Mouse (Mus musculus) midbrain, postnatal 0 days (tissue): ENCODE measurements at regions not wholly inside any gene's neighbourhood (a gene's known extent, or its start where the extent isn't known, plus 50 kb on each side); places are given as distances from the start of the nearest gene placed in this dataset.

Experiments used
- ATAC-seq: fragments of 200-750 bp; cut with Nextera tagmentation; 2 replicates; pipeline ENCODE4 v1.8.0; 2017; ENCODE audit warnings: moderate number of reproducible peaks, mild to moderate bottlenecking, moderate TSS enrichment, moderate library complexity; ENCODE audit not compliant: low FRiP score
- DNase-seq: peaks from one replicate; pipeline ENCODE4 v3.0.0-alpha.2; 2015; ENCODE audit warnings: low spot score
- H3K27ac ChIP-seq: fragments of 300-500 bp; sonication (generic); 2 replicates; pipeline ENCODE4 v1.5.1; 2014; ENCODE audit warnings: low read depth, mild to moderate bottlenecking, low read length, mixed read lengths
- H3K27me3 ChIP-seq: fragments of 300-500 bp; sonication (generic); 2 replicates; pipeline ENCODE4 v1.6.1; 2014; ENCODE audit warnings: low read length, control low read depth, mixed read lengths; ENCODE audit not compliant: insufficient read depth
- H3K36me3 ChIP-seq: fragments of 300-500 bp; sonication (generic); 2 replicates; pipeline ENCODE4 v1.6.1; 2014; ENCODE audit warnings: low read length, control low read depth, mixed read lengths; ENCODE audit not compliant: insufficient read depth
- H3K4me1 ChIP-seq: fragments of 300-500 bp; sonication (generic); 2 replicates; pipeline ENCODE4 v1.6.1; 2014; ENCODE audit warnings: mild to moderate bottlenecking, control low read depth, antibody characterized with exemption, low read length, mixed read lengths; ENCODE audit not compliant: insufficient read depth
- H3K4me2 ChIP-seq: fragments of 300-500 bp; sonication (generic); 2 replicates; pipeline ENCODE4 v1.6.1; 2014; ENCODE audit warnings: low read depth, mild to moderate bottlenecking, low read length, mixed read lengths; ENCODE audit not compliant: poor library complexity, severe bottlenecking
- H3K4me3 ChIP-seq: fragments of 300-500 bp; sonication (generic); 2 replicates; pipeline ENCODE4 v1.5.1; 2014; ENCODE audit warnings: low read depth, mild to moderate bottlenecking, low read length, moderate library complexity
- H3K9ac ChIP-seq: fragments of 300-500 bp; sonication (generic); replicated peaks from 2 replicates; pipeline ENCODE4 v1.6.1; 2014; ENCODE audit warnings: mild to moderate bottlenecking, low read length, moderate library complexity, mixed read lengths; ENCODE audit not compliant: poor library complexity, severe bottlenecking
- H3K9me3 ChIP-seq: fragments of 300-500 bp; sonication (generic); 2 replicates; pipeline ENCODE4 v1.6.1; 2016; ENCODE audit warnings: low read length, control low read depth
- CTCF ChIP-seq: IDR thresholded peaks from 2 replicates; pipeline ENCODE4 v1.5.1; 2016; ENCODE audit warnings: antibody characterized with exemption, mild to moderate bottlenecking
- WGBS: fragments of 180-500 bp; shearing (Covaris S2); extraction: QIAGEN DNeasy Blood & Tissue Kit; methylation state at CpG from one replicate; pipeline ENCODE4 v1.1.7; 2014; 5-methylcytosine and 5-hydroxymethylcytosine counted together

DNA sequence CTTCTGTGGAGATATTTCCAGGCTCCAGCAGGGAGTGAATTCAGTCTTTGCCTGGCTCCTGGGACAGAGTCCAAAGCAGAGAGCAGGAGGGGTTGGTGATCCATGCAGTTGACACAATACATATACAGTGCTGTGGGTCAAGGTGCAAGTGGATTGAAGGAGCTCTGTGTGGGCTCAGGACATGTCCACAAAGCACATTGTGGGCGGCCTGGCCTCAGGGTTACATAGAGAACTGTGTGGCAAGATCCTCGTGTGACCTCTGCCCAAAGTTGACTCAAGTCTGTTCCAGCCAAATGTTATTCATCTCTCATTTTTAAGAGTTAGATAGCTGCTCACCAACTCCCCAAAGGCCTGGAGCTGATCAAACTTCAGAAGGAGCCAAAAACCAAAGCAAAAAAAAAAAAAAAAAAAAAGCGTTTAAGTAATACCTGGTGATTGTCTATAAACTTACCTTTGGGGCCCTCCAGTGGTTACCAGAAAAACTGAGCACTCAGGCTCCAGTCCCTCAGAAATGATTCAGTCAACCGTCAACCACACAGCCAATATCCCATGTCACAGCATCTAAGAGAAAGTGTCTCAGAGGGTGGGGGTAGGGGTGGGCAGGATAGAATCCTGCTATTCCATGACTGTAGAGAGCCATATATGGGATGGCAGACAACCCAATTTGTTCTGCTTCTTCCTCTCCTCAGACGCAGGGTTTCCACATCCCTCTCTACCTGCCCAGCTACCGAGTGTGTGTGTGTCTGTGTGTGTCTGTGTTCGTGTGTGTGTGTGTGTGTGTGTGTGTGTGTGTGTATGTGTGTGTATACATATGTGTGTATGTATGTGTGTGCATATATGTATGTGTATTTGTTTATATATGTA lies 91.9 kb upstream of the Far2 start:
- WGBS = 65% methylated on average over 7 of the region's 7 CpGs
- DNase-seq (peak; percentile 69), ATAC-seq (peak; percentile 45; the same call in 1 of the 2 replicates)
- peak; percentile 72 for TF ChIP-seq CTCF
- H3K4me2 ChIP-seq = no peak overlapping the region
- H3K9ac ChIP-seq = no peak overlapping the region
- H3K36me3 ChIP-seq = no peaks in the 10 kb centered on the region
- no peaks in the 10 kb centered on the region for H3K4me1 ChIP-seq
- H3K27ac ChIP-seq = no peak overlapping the region
- no peaks in the 10 kb centered on the region for H3K9me3 ChIP-seq
- no peak overlapping the region for H3K4me3 ChIP-seq
- no peaks in the 10 kb centered on the region for H3K27me3 ChIP-seq

DNA sequence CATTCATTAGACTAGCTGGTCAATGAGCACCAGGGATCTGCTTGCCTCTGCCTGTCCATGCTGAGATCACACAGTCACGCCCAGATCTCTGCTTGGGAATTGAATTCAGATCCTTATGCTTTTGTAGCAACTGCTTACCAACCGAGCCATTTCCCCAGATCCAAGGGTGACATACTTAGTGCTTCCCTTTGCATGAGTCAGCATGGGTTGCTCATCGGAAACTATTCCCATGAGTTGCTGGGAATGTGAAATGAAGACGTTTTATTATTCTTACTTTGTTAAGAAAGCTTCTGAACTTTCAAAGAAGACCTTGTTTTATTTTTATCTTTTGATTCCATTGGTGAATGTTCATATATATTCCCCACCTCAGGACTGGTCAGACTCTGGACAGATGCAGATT lies 82.3 kb upstream of the Far2 start:
- Histone ChIP-seq H3K9me3 (no peaks in the 10 kb centered on the region), H3K4me1 (no peaks in the 10 kb centered on the region), H3K4me2 (no peak overlapping the region), H3K4me3 (no peak overlapping the region), H3K27ac (no peak overlapping the region), H3K27me3 (no peaks in the 10 kb centered on the region), H3K36me3 (no peaks in the 10 kb centered on the region), H3K9ac (no peak overlapping the region)
- ATAC-seq (no peak), DNase-seq (no peak)
- TF ChIP-seq CTCF = no peak
- WGBS = 82% methylated on average over 4 of the region's 4 CpGs

GRCm38 (mm10) chr6:147970162-147970608 lies 76.9 kb upstream of the Far2 start:
- H3K27ac ChIP-seq = no peak overlapping the region
- H3K27me3 ChIP-seq = no peaks in the 10 kb centered on the region
- 92% methylated on average over 2 of the region's 2 CpGs for WGBS
- H3K4me2 ChIP-seq = no peak overlapping the region
- no peak for DNase-seq
- no peak overlapping the region for H3K9ac ChIP-seq
- no peaks in the 10 kb centered on the region for H3K9me3 ChIP-seq
- no peaks in the 10 kb centered on the region for H3K4me1 ChIP-seq
- no peak for TF ChIP-seq CTCF
- H3K4me3 ChIP-seq = no peak overlapping the region
- ATAC-seq = no peak
- no peaks in the 10 kb centered on the region for H3K36me3 ChIP-seq

DNA sequence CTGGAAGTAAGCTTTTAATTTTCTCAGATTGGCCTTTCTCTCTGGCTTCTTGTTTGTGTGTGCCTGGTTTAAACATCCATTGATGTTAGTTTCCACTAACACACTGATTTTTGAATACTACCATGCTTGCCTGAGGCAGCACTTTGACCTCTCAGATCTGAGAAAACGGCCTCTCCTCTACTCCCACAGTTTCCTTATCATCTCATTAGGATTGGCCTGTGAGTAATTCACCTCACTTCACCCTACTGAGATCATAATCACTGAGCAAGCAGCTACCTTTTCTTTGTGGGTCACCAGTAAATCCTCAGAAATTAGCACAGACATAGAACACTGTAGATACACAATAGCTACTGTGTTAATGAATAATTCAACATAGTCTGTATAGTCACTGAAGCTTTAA lies 74.5 kb upstream of the Far2 start:
- H3K27me3 ChIP-seq = no peaks in the 10 kb centered on the region
- H3K9ac ChIP-seq = no peak overlapping the region
- no peak overlapping the region for H3K27ac ChIP-seq
- TF ChIP-seq CTCF = no peak
- no peak overlapping the region for H3K4me2 ChIP-seq
- ATAC-seq = no peak
- DNase-seq = no peak
- H3K4me3 ChIP-seq = no peak overlapping the region
- no peaks in the 10 kb centered on the region for H3K4me1 ChIP-seq
- H3K36me3 ChIP-seq = no peaks in the 10 kb centered on the region
- H3K9me3 ChIP-seq = no peaks in the 10 kb centered on the region
- 67% methylated on average over 1 of the region's 1 CpGs for WGBS

- Histone ChIP-seq H3K27ac (no peak overlapping the region), H3K36me3 (no peaks in the 10 kb centered on the region), H3K4me1 (no peaks in the 10 kb centered on the region), H3K4me2 (no peak overlapping the region), H3K4me3 (no peak overlapping the region), H3K27me3 (no peaks in the 10 kb centered on the region), H3K9me3 (no peaks in the 10 kb centered on the region), H3K9ac (no peak overlapping the region)
- no peak for TF ChIP-seq CTCF
- WGBS = 90% methylated on average over 2 of the region's 2 CpGs
- ATAC-seq = no peak
- DNase-seq = no peak
Measured at GRCm38 (mm10) chr6:147973059-147973458, 74.0 kb upstream of the Far2 start.

GRCm38 (mm10) chr6:147975917-147976316 lies 71.1 kb upstream of the Far2 start:
- 71% methylated on average over 1 of the region's 1 CpGs for WGBS
- Histone ChIP-seq H3K9me3 (no peaks in the 10 kb centered on the region), H3K4me1 (no peaks in the 10 kb centered on the region), H3K9ac (no peak overlapping the region), H3K27me3 (no peaks in the 10 kb centered on the region), H3K36me3 (no peaks in the 10 kb centered on the region), H3K4me2 (no peak overlapping the region), H3K4me3 (no peak overlapping the region), H3K27ac (no peak overlapping the region)
- ATAC-seq (no peak), DNase-seq (no peak)
- no peak for TF ChIP-seq CTCF
